Mouse (Mus musculus): Measurements from ENCODE around the gene 2410137M14Rik.
A peak's percentile ranks its signal among the peaks of the same experiment; 100 is the strongest.
"Not testable (repeated sequence)": the region's sequence is repeated elsewhere in the genome, so short reads cannot be mapped to it uniquely, and the experiment has no call there.

2410137M14Rik gene

GRCm38 (mm10) chr17:36993770-36994325 is 12.8 kb upstream of the 2410137M14Rik start:
- no peak for DNase-seq (ENCODE audit: low read depth)

GRCm38 (mm10) chr17:36992336-36993104 is 11.5 kb upstream of the 2410137M14Rik start:
- DNase-seq (ENCODE audit: low read depth): no peak

- DNase-seq (ENCODE audit: low read depth): not testable (repeated sequence)
Measured at GRCm38 (mm10) chr17:36990630-36991029, 9.6 kb upstream of the 2410137M14Rik start.

GRCm38 (mm10) chr17:36989437-36989836 is 8.4 kb upstream of the 2410137M14Rik start, which contains the start of gene H2-M5:
Gene H2-M5 (minus strand): TSS chr17:36989537.
- DNase-seq (ENCODE audit: low read depth): no peak

GRCm38 (mm10) chr17:36988475-36988874 is 7.4 kb upstream of the 2410137M14Rik start:
- no peak for DNase-seq (ENCODE audit: low read depth)

- DNase-seq (ENCODE audit: low read depth): no peak
Measured at GRCm38 (mm10) chr17:36982253-36983155, 1.5 kb upstream of the 2410137M14Rik start.

GRCm38 (mm10) chr17:36981845-36982244 is 808 bp upstream of the 2410137M14Rik start:
- no peak for DNase-seq (ENCODE audit: low read depth)

GRCm38 (mm10) chr17:36973271-36973787 is 7.7 kb downstream of the 2410137M14Rik start:
- no peak for DNase-seq (ENCODE audit: low read depth)

GRCm38 (mm10) chr17:36972791-36973190 is 8.2 kb downstream of the 2410137M14Rik start:
- DNase-seq (ENCODE audit: low read depth): no peak

- no peak for DNase-seq (ENCODE audit: low read depth)
Measured at GRCm38 (mm10) chr17:36971172-36971850, 9.7 kb downstream of the 2410137M14Rik start.

- no peak for DNase-seq (ENCODE audit: low read depth)
Measured at GRCm38 (mm10) chr17:36970316-36970890, 10.6 kb downstream of the 2410137M14Rik start.

GRCm38 (mm10) chr17:36966875-36967274 is 14.2 kb downstream of the 2410137M14Rik start:
- DNase-seq (ENCODE audit: low read depth): no peak

GRCm38 (mm10) chr17:36961125-36961524 is 19.9 kb downstream of the 2410137M14Rik start:
- no peak for DNase-seq (ENCODE audit: low read depth)

GRCm38 (mm10) chr17:36958884-36959283 is 22.2 kb downstream of the 2410137M14Rik start:
- DNase-seq (ENCODE audit: low read depth): no peak

GRCm38 (mm10) chr17:36957999-36958743 is 22.9 kb downstream of the 2410137M14Rik start, which contains the start of the genes Znrd1 and Znrd1as:
Gene Znrd1 (minus strand): TSS chr17:36958559.
Gene Znrd1as (plus strand): TSS chr17:36958592.
- DNase-seq (ENCODE audit: low read depth): peak; percentile 90

GRCm38 (mm10) chr17:36953062-36953461 is 28.0 kb downstream of the 2410137M14Rik start:
- no peak for DNase-seq (ENCODE audit: low read depth)

GRCm38 (mm10) chr17:36952631-36953030 is 28.4 kb downstream of the 2410137M14Rik start:
- no peak for DNase-seq (ENCODE audit: low read depth)

GRCm38 (mm10) chr17:36950981-36951947 is 29.8 kb downstream of the 2410137M14Rik start, which contains the start of gene Ppp1r11:
Gene Ppp1r11 (minus strand): TSS chr17:36951741.
- DNase-seq (ENCODE audit: low read depth): peak; percentile 97

- DNase-seq (ENCODE audit: low read depth): no peak
Measured at GRCm38 (mm10) chr17:36949265-36949664, 31.8 kb downstream of the 2410137M14Rik start.

Measured in c-Kit-positive CD71-negative TER-119-negative erythroid progenitor cells, embryonic 14.5 days (primary cell).